Mouse (Mus musculus) embryonic facial prominence, embryonic 13.5 days (tissue): Measurements from ENCODE around the gene Iqcf3. TPM values are rescaled to one million over a fixed set of nuclear protein-coding genes. Genes with fewer than 3 reads are reported as not detected.

ENCODE experiments used
- ATAC-seq: fragments of 200-750 bp; cut with Nextera tagmentation; 2 replicates; pipeline ENCODE4 v1.8.0; 2017; ENCODE audit warnings: low read depth; ENCODE audit not compliant: insufficient number of reproducible peaks, insufficient read depth, low FRiP score, low TSS enrichment
- H3K27ac ChIP-seq: fragments of 300-500 bp; sonication (generic); 2 replicates; pipeline ENCODE4 v1.5.1; 2015; ENCODE audit warnings: moderate library complexity, mild to moderate bottlenecking, inconsistent platforms
- H3K27me3 ChIP-seq: fragments of 300-500 bp; sonication (generic); 2 replicates; pipeline ENCODE4 v1.6.1; 2015; ENCODE audit warnings: mild to moderate bottlenecking, inconsistent platforms
- H3K36me3 ChIP-seq: fragments of 300-500 bp; sonication (generic); 2 replicates; pipeline ENCODE4 v1.6.1; 2015; ENCODE audit warnings: mild to moderate bottlenecking, inconsistent platforms
- H3K4me1 ChIP-seq: fragments of 300-500 bp; sonication (generic); 2 replicates; pipeline ENCODE4 v1.6.1; 2015; ENCODE audit warnings: inconsistent platforms
- H3K4me2 ChIP-seq: fragments of 300-500 bp; sonication (generic); 2 replicates; pipeline ENCODE4 v1.6.1; 2015; ENCODE audit warnings: moderate library complexity, mild to moderate bottlenecking, inconsistent platforms
- H3K4me3 ChIP-seq: fragments of 300-500 bp; sonication (generic); 2 replicates; pipeline ENCODE4 v1.5.1; 2015; ENCODE audit warnings: mild to moderate bottlenecking, inconsistent platforms
- H3K9ac ChIP-seq: fragments of 300-500 bp; sonication (generic); 2 replicates; pipeline ENCODE4 v1.6.1; 2015; ENCODE audit warnings: mild to moderate bottlenecking, inconsistent platforms
- H3K9me3 ChIP-seq: fragments of 300-500 bp; sonication (generic); 2 replicates; pipeline ENCODE4 v1.6.1; 2016; ENCODE audit warnings: inconsistent platforms
- WGBS: fragments of 180-500 bp; shearing (Covaris S2); methylation state at CpG from one replicate; pipeline ENCODE4 v1.1.7; 2015; ENCODE audit warnings: mixed read lengths; 5-methylcytosine and 5-hydroxymethylcytosine counted together
- polyA plus RNA-seq: library from polyadenylated mRNA; unstranded; fragments of >200 nt; fragmentation: Nextera tagmentation; extraction: Ambion mirVana; gene quantifications from 2 replicates; pipeline ENCODE4 v1.2.1, GENCODE M21; 2015

Gene Iqcf3
- polyA plus RNA-seq, 1 experiment from 2014 or later, result not detected

DNA sequence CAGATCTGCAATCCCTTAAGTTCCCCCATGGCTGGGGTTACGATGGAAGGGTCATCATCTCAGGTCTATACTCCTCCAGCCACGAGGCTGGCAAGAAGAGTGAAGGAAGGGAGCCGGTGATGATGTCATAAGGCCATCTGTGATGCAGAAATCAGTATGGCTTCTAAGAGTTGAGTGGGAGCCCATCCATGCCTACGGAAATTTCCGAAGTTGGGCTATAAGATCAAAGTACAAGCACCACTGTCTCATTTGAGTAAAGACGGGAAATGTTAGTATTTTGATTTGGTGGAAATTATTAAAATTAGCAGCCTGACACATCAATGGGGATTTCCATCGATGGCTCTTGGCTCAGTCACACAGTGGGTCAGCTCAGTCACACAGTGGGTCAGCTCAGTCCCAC lies 9.5 kb upstream of the Iqcf3 start, which contains the start of gene Iqcf4:
Gene Iqcf4 (minus strand): TSS at position 101 of the 400 bp plus-strand sequence.
- H3K27me3 ChIP-seq, result no peaks in the 10 kb centered on the region
- no peak for ATAC-seq
- no peaks in the 10 kb centered on the region for H3K4me1 ChIP-seq
- no peak within 1 kb of the TSS for H3K9ac ChIP-seq
- H3K4me3 ChIP-seq, result no peak within 1 kb of the TSS
- no peak within 1 kb of the TSS for H3K4me2 ChIP-seq
- H3K9me3 ChIP-seq, result no peaks in the 10 kb centered on the region
- H3K27ac ChIP-seq, result no peak within 1 kb of the TSS
- H3K36me3 ChIP-seq, result no peaks in the 10 kb centered on the region
- WGBS, result 84% methylated on average over 7 of the region's 7 CpGs

DNA sequence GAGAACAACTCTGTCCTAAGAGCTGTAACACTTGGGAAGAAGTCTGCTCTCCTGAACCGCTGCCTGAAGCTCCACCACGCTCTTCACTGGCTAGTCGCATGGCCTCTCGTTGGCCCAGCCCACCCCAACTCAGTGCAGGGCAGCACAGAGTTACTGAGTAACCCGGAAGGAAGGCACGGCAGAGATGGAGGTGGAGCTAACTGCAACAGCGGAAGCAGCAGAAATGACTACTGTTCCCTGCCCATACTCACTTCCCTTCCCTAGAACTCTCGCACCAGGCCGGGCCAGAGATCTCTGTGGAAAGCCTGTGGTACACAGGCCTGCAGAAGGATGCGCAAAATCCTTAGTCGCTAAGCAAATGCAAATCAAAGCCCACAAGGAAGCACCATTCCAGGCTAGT lies 5.0 kb upstream of the Iqcf3 start:
- Histone ChIP-seq H3K9me3 (no peaks in the 10 kb centered on the region), H3K9ac (no peak overlapping the region), H3K4me3 (no peak overlapping the region), H3K4me1 (no peaks in the 10 kb centered on the region), H3K27me3 (no peaks in the 10 kb centered on the region), H3K4me2 (no peak overlapping the region), H3K36me3 (no peaks in the 10 kb centered on the region), H3K27ac (no peak overlapping the region)
- no peak for ATAC-seq
- 59% methylated on average over 11 of the region's 11 CpGs for WGBS

DNA sequence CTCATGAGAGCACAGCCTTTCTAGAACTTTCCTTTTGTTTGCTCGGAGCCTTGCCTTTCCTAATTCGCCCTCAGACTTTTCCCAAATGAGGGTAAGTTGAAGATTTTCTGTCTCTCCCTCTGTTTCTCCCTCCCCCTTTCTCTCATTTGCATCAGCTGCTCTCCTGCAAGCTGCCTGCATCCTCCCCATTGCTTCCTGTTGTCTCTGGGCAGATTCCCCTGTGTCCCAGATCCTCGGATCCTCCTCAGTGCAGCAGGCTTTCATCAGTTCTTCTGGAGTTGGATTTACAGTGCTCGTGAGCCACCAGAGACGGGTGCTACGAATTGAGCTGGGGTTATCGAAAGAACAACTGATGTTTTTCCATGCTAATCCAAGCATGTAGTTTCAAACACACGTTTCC lies 2.6 kb upstream of the Iqcf3 start:
- Histone ChIP-seq H3K9ac (no peak overlapping the region), H3K4me2 (no peak overlapping the region), H3K27ac (no peak overlapping the region), H3K27me3 (no peaks in the 10 kb centered on the region), H3K9me3 (no peaks in the 10 kb centered on the region), H3K36me3 (no peaks in the 10 kb centered on the region), H3K4me1 (no peaks in the 10 kb centered on the region), H3K4me3 (no peak overlapping the region)
- 64% methylated on average over 8 of the region's 8 CpGs for WGBS
- ATAC-seq, result no peak

DNA sequence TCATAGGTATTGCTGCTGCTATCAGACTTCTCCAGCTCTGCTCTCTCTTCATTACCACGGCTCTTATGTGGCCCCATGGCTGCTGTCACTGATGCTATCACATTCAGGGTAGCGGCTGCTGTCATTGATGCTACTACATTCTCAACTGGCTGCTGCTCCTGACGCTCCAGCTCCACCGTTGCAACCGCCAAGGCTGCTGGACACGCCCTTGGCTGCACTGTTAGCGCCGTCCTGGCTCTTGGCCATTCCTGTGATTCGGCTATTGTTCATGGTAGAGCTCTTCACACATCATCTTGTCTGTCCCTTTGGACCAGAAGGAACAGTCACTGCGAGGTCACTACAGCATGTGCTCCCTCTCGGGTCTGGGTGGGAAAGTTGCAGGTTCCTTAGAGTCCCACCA lies 860 bp upstream of the Iqcf3 start:
- H3K4me3 ChIP-seq, result no peak overlapping the region
- WGBS, result 90% methylated on average over 11 of the region's 11 CpGs
- no peak for ATAC-seq

DNA sequence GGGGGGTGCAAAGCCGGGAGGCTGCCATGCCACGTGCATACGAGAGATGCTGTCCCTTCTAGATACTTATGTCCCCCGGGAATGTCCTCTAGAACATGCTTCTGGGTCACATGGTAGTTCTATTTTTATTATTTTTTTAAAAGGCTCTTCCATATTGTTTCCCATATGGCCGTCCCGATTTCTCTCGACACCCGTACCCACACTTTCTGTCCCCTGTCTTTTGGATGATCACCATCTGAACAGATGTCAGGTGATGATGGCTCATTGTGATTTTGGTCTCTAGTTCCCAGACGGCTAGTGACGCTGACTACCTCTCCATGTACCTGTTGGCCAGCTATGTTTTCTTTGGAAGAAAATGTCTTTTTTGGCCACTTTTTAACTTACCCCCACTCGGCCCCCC lies 26.5 kb downstream of the Iqcf3 start:
- no peak for ATAC-seq
- Histone ChIP-seq H3K4me2 (no peak overlapping the region), H3K9ac (no peak overlapping the region), H3K27me3 (no peaks in the 10 kb centered on the region), H3K4me3 (no peak overlapping the region), H3K4me1 (no peaks in the 10 kb centered on the region), H3K36me3 (no peaks in the 10 kb centered on the region), H3K9me3 (0 out of 2 replicates have a peak, but pooled peaks cover under 1% of the 10 kb centered on the region), H3K27ac (no peak overlapping the region)
- 87% methylated on average over 11 of the region's 11 CpGs for WGBS

More for the DNA sequence above, 860 bp upstream of the Iqcf3 start:
- Histone ChIP-seq H3K9me3 (no peaks in the 10 kb centered on the region), H3K4me2 (no peak overlapping the region), H3K9ac (no peak overlapping the region), H3K27ac (no peak overlapping the region), H3K4me1 (no peaks in the 10 kb centered on the region), H3K27me3 (no peaks in the 10 kb centered on the region), H3K36me3 (no peaks in the 10 kb centered on the region)

DNA sequence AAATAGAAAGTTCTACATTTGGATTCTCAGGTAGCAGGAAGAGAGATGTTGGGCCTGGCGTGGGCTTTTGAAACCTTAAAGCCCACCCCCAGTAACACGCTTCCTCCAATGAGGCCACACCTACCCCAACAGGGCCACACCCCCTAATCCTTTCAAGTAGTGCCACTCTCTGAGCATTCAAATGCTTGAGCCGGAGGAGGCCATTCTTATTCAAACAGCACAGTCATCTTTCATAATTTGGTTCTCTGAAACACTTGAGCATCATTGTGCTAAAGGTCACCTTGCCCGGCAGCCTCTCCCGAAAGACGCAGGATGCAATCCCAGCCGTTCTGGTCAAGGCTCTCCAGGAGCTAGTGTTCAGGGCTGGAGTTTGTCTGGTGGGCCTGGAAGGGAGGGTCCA lies 27.1 kb downstream of the Iqcf3 start:
- ATAC-seq, result no peak
- Histone ChIP-seq H3K9ac (no peak overlapping the region), H3K4me1 (no peaks in the 10 kb centered on the region)

DNA sequence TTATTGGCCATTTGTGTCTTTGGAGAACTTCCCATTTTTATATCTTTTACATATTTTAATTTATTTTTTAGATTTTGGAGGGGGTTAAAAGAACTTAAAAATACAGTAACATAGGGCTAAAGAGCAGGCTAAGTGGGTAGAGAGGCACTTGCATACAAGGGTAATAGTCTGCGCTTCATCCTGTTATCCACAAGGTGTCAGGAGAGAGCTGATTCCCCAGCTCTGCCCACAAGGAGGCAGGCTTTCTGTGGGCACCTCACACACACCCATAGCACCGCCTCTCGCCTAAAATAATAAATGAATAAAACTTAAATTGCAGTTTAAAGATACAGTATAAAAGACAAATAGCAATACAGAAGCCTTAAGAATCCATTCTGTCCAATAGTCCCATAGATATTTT lies 29.6 kb downstream of the Iqcf3 start:
- no peak overlapping the region for H3K4me2 ChIP-seq
- H3K4me3 ChIP-seq, result no peak overlapping the region
- H3K9ac ChIP-seq, result no peak overlapping the region
- 23% methylated on average over 3 of the region's 3 CpGs for WGBS
- H3K9me3 ChIP-seq, result no peaks in the 10 kb centered on the region
- H3K27me3 ChIP-seq, result no peaks in the 10 kb centered on the region
- ATAC-seq, result no peak
- no peak overlapping the region for H3K27ac ChIP-seq
- H3K4me1 ChIP-seq, result no peaks in the 10 kb centered on the region
- H3K36me3 ChIP-seq, result no peaks in the 10 kb centered on the region

More for the DNA sequence above, 27.1 kb downstream of the Iqcf3 start:
- Histone ChIP-seq H3K9me3 (no peaks in the 10 kb centered on the region), H3K27me3 (no peaks in the 10 kb centered on the region), H3K4me3 (no peak overlapping the region), H3K36me3 (no peaks in the 10 kb centered on the region), H3K27ac (no peak overlapping the region), H3K4me2 (no peak overlapping the region)
- WGBS, result 91% methylated on average over 7 of the region's 7 CpGs

DNA sequence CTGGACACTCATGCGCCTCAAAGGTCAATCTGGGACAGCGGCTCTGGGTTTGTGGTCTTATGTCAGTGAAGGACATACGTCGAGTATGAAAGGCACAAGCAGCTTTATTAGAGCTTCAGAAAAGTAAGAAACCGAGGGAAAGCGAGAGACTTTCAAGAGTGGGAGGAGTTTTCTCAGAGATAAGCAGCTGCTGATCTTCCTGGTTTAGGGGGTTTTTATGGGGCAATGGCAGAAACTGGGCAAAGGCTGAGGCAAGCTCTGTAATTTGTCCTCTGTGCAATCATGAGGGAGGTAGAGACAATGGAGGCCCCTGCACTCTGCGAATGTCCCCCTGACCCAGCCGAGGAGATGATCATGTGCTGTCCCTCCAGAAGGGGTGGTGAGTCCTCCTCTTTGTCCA lies 41.5 kb downstream of the Iqcf3 start:
- no peaks in the 10 kb centered on the region for H3K9me3 ChIP-seq
- H3K27me3 ChIP-seq, result no peaks in the 10 kb centered on the region
- H3K36me3 ChIP-seq, result no peaks in the 10 kb centered on the region
- 0 out of 2 replicates have a peak, but pooled peaks cover 3% of the 10 kb centered on the region for H3K4me1 ChIP-seq
- no peak overlapping the region for H3K4me2 ChIP-seq
- no peak overlapping the region for H3K9ac ChIP-seq
- H3K4me3 ChIP-seq, result no peak overlapping the region
- no peak overlapping the region for H3K27ac ChIP-seq
- ATAC-seq, result no peak
- 72% methylated on average over 8 of the region's 8 CpGs for WGBS

DNA sequence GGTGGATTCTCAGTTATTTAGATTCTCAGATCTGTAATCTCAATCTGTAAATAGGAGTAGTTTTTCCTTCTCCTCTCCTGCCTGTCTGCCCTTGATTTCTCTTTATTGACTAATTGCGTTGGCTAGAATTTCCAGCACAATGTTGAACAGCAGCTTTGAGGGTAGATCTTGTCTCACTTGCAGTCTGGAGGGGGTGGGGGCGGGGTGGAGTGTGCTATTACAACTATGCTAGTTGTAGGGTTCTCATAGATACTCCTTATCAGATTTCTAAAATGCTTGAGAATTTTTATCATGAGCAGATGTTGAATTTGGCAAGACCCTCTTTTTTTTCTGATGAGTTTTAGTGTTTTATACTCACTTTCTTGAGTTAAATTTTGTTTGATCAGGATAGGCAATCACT lies 42.0 kb downstream of the Iqcf3 start:
- H3K9me3 ChIP-seq, result no peaks in the 10 kb centered on the region
- H3K4me1 ChIP-seq, result 0 out of 2 replicates have a peak, but pooled peaks cover 3% of the 10 kb centered on the region
- no peak overlapping the region for H3K4me2 ChIP-seq
- H3K9ac ChIP-seq, result no peak overlapping the region
- H3K36me3 ChIP-seq, result no peaks in the 10 kb centered on the region
- H3K27me3 ChIP-seq, result no peaks in the 10 kb centered on the region
- ATAC-seq, result no peak
- 47% methylated on average over 2 of the region's 2 CpGs for WGBS
- H3K4me3 ChIP-seq, result no peak overlapping the region
- no peak overlapping the region for H3K27ac ChIP-seq

DNA sequence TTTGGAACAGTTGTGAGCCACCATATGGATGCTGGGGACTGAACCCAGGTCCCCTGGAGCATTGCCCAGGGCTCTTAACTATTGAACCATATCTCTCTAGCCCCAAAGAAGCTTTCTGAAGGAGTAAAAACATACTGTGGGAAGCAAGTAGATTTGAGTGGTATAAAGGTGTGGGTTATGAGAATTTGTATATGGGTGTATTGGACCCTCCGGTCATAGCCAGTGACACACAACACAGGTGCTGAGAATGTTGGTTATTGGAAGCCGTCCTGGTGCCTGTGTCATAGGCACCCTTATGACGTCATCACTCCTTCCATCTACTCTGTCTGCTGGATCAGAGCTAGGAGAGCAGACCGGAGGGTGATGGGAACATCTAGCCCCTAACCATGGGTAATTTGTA lies 47.2 kb downstream of the Iqcf3 start, which contains the start of gene Iqcf5:
Gene Iqcf5 (plus strand): TSS at position 301 of the 400 bp plus-strand sequence.
- WGBS, result 87% methylated on average over 4 of the region's 4 CpGs
- H3K9me3 ChIP-seq, result no peaks in the 10 kb centered on the region
- no peaks in the 10 kb centered on the region for H3K36me3 ChIP-seq
- no peak within 1 kb of the TSS for H3K4me3 ChIP-seq
- H3K27ac ChIP-seq, result no peak within 1 kb of the TSS
- H3K4me1 ChIP-seq, result 0 out of 2 replicates have a peak, but pooled peaks cover 3% of the 10 kb centered on the region
- no peak within 1 kb of the TSS for H3K4me2 ChIP-seq
- no peaks in the 10 kb centered on the region for H3K27me3 ChIP-seq
- ATAC-seq, result no peak
- H3K9ac ChIP-seq, result no peak within 1 kb of the TSS

DNA sequence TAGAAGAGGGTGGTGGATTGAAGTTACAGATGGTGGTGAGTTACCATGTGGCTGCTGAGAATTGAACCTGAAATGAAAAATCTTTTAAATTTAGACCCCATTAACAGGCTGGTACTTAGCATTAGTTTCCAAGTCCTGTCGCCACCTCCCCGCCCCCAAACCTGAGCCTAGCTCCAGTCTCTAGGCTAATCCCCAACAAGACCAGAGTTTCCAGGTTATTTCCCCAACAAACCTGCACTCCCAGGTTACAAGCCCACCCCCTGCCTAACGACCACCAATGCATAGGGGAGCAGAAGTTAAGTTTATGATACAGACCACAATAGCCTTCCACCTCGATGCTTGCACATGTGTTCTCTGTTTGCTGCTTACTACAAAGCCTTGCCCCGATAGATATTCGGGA lies 47.9 kb downstream of the Iqcf3 start:
- Histone ChIP-seq H3K27me3 (no peaks in the 10 kb centered on the region), H3K9ac (no peak overlapping the region)
- 67% methylated on average over 6 of the region's 6 CpGs for WGBS

DNA sequence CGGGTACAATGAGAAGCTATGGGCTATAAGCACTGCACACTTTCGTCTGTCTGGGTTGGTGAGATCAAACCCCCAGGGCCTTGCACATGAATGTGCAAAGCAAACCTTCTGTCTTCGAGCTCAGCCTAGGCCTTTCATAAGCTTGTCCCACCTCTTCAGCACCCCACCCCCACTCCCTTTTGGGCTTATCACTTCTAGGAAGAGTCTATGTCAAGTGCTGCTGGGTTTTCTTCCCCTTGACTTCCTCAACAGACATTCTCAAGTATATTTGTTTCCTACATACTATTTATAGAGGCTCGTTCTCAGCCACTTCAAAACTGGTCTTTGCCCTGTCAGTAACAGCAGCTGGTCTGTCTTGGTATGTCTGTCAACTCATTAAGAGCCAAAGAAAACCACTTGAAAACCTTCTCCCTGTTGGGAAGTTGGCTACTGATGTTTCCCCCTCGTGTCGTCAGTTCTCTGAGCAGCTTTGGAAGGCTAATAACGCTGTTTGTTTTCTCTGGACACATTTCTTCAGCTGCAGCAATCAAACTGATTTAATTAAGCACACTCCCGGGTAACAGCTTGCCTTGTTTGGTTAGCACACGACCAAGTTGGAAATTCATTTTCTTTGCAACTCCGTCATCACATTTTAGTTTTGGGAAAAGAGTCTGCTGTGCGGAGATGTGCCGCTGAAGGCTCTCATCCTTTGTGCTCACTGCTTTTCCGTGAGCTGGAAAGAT lies 48.5 kb downstream of the Iqcf3 start:
- H3K9ac ChIP-seq, result no peak overlapping the region
- H3K4me2 ChIP-seq, result no peak overlapping the region
- H3K27ac ChIP-seq, result no peak overlapping the region
- H3K4me3 ChIP-seq, result no peak overlapping the region
- no peaks in the 10 kb centered on the region for H3K36me3 ChIP-seq
- no peak for ATAC-seq
- no peaks in the 10 kb centered on the region for H3K4me1 ChIP-seq
- 68% methylated on average over 13 of the region's 13 CpGs for WGBS
- no peaks in the 10 kb centered on the region for H3K27me3 ChIP-seq
- no peaks in the 10 kb centered on the region for H3K9me3 ChIP-seq

More for the DNA sequence above, 47.9 kb downstream of the Iqcf3 start:
- no peak overlapping the region for H3K4me3 ChIP-seq
- no peaks in the 10 kb centered on the region for H3K4me1 ChIP-seq
- H3K27ac ChIP-seq, result no peak overlapping the region
- no peaks in the 10 kb centered on the region for H3K36me3 ChIP-seq
- H3K9me3 ChIP-seq, result no peaks in the 10 kb centered on the region
- no peak for ATAC-seq
- no peak overlapping the region for H3K4me2 ChIP-seq
